Mouse (Mus musculus): ENCODE data around the gene Gm49342. TPM values are rescaled to one million over a fixed set of nuclear protein-coding genes. Genes with fewer than 3 reads are reported as not detected.

Gm49342 gene
- polyA plus RNA-seq, 1 experiment from 2014 or later, result not detected

DNA sequence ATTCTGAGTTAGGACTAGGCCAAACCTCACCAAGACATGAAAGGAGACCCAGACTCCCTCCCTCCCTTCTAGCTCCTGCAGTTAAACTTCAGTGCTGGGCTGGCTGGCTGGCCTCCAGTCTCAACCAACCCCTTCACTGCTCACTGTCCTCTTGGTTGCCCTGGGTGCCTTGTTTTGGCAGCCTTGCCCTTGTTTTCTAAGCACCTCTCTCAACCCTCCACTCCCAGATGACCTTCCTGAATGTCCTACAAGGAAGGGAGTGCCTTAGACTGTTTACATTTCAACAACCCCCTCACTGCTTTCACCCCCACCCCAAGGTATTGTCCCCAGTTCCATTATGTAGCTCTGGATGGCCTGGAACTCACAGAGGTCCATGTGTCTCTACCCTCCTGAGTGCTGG, 35.3 kb downstream of the Gm49342 start:
- Histone ChIP-seq H3K36me3 (ENCODE audit: control insufficient read depth, insufficient read depth, low read length) (no peaks in the 10 kb centered on the region), H3K4me2 (ENCODE audit: low read depth, severe bottlenecking) (no peak overlapping the region), H3K4me3 (ENCODE audit: low read depth, low read length) (no peak overlapping the region), H3K27me3 (ENCODE audit: control insufficient read depth, insufficient read depth, low read length) (no peaks in the 10 kb centered on the region), H3K9me3 (ENCODE audit: control insufficient read depth, low read length) (no peaks in the 10 kb centered on the region), H3K4me1 (ENCODE audit: control insufficient read depth, insufficient read depth, low read length) (no peaks in the 10 kb centered on the region), H3K9ac (ENCODE audit: low read length) (no peak overlapping the region), H3K27ac (replicated peaks; ENCODE audit: low read depth, low read length) (no peak overlapping the region)
- ATAC-seq (ENCODE audit: insufficient number of reproducible peaks, low FRiP score, low TSS enrichment, low read depth) (no peak), DNase-seq (ENCODE audit: low spot score) (no peak)

DNA sequence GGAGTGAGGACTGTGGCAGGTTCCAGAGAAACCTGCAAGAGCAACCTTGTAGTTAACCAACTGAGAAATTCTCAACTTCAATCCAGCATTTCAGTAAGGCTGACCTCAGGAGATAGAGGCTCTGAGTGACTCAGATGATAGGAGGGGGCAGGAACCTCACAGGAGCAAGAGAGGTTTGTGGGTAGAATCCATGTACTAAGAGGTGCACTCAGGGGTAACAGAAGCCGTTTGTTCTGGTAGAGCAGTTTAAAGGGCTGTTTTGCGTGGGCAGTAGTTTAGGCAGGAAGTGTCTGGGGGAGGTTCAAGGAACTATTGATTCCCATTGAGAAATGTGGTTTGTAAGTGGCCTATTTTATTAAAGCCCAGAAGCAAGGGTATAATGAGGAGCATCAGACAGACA, 36.9 kb downstream of the Gm49342 start:
- H3K4me2 ChIP-seq (ENCODE audit: low read depth, severe bottlenecking), result no peak overlapping the region
- DNase-seq (ENCODE audit: low spot score), result no peak
- H3K36me3 ChIP-seq (ENCODE audit: control insufficient read depth, insufficient read depth, low read length), result no peaks in the 10 kb centered on the region
- no peaks in the 10 kb centered on the region for H3K9me3 ChIP-seq (ENCODE audit: control insufficient read depth, low read length)
- no peak overlapping the region for H3K4me3 ChIP-seq (ENCODE audit: low read depth, low read length)
- WGBS, result 58% methylated on average over 2 of the region's 2 CpGs
- no peaks in the 10 kb centered on the region for H3K4me1 ChIP-seq (ENCODE audit: control insufficient read depth, insufficient read depth, low read length)
- H3K27me3 ChIP-seq (ENCODE audit: control insufficient read depth, insufficient read depth, low read length), result no peaks in the 10 kb centered on the region
- ATAC-seq (ENCODE audit: insufficient number of reproducible peaks, low FRiP score, low TSS enrichment, low read depth), result no peak
- no peak overlapping the region for H3K27ac ChIP-seq (replicated peaks; ENCODE audit: low read depth, low read length)
- no peak overlapping the region for H3K9ac ChIP-seq (ENCODE audit: low read length)

DNA sequence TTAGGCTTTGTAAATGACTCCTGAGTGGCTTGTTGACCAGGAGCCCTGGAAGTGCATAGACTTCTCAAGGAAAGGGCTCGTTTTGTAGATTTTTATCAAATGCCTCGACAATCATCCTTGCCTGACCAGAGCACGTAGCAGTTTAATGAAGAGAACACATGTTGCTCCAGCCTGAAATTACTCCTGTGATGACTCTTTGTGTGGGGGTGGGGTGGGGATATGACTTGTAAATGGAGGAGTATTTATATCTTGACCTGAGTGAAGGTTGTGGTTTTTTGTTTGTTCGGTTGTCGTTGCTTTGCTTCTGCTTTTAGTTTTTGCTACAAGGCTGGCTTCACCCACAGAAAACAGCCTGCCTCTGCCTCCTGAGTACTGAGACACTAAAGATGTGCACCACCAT, 37.5 kb downstream of the Gm49342 start:
- no peak for ATAC-seq (ENCODE audit: insufficient number of reproducible peaks, low FRiP score, low TSS enrichment, low read depth)
- Histone ChIP-seq H3K4me1 (ENCODE audit: control insufficient read depth, insufficient read depth, low read length) (no peaks in the 10 kb centered on the region), H3K9me3 (ENCODE audit: control insufficient read depth, low read length) (no peaks in the 10 kb centered on the region), H3K9ac (ENCODE audit: low read length) (no peak overlapping the region), H3K27ac (replicated peaks; ENCODE audit: low read depth, low read length) (no peak overlapping the region), H3K36me3 (ENCODE audit: control insufficient read depth, insufficient read depth, low read length) (no peaks in the 10 kb centered on the region), H3K4me3 (ENCODE audit: low read depth, low read length) (no peak overlapping the region), H3K4me2 (ENCODE audit: low read depth, severe bottlenecking) (no peak overlapping the region), H3K27me3 (ENCODE audit: control insufficient read depth, insufficient read depth, low read length) (no peaks in the 10 kb centered on the region)
- DNase-seq (ENCODE audit: low spot score), result no peak
- WGBS, result 82% methylated on average over 5 of the region's 5 CpGs

DNA sequence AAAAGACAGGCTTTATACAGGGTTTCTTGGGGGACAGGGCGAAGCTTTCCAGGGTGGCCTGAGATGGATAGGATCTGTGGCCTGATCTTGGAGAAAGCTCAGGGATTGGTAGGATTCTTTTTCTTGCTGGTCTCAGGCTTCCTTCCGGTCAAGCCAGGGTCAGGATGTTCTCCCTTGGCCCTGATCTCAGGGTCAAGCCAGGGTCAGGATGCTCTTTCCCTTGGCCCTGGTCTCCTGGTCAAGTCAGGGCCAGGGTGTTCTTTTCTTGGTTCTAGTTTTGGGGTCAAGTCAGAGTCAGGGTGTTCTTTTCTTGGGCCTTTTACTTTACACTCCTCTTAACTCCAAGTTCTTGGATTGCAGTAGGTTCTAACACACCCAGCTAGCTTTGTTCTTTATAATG, 43.4 kb downstream of the Gm49342 start:
- H3K36me3 ChIP-seq (ENCODE audit: control insufficient read depth, insufficient read depth, low read length), result no peaks in the 10 kb centered on the region
- H3K9me3 ChIP-seq (ENCODE audit: control insufficient read depth, low read length), result no peaks in the 10 kb centered on the region
- 83% methylated on average over 2 of the region's 2 CpGs for WGBS
- H3K4me1 ChIP-seq (ENCODE audit: control insufficient read depth, insufficient read depth, low read length), result no peaks in the 10 kb centered on the region
- ATAC-seq (ENCODE audit: insufficient number of reproducible peaks, low FRiP score, low TSS enrichment, low read depth) (no peak), DNase-seq (ENCODE audit: low spot score) (no peak)
- H3K4me3 ChIP-seq (ENCODE audit: low read depth, low read length), result no peak overlapping the region
- H3K9ac ChIP-seq (ENCODE audit: low read length), result no peak overlapping the region
- H3K4me2 ChIP-seq (ENCODE audit: low read depth, severe bottlenecking), result no peak overlapping the region
- no peak overlapping the region for H3K27ac ChIP-seq (replicated peaks; ENCODE audit: low read depth, low read length)
- no peaks in the 10 kb centered on the region for H3K27me3 ChIP-seq (ENCODE audit: control insufficient read depth, insufficient read depth, low read length)

DNA sequence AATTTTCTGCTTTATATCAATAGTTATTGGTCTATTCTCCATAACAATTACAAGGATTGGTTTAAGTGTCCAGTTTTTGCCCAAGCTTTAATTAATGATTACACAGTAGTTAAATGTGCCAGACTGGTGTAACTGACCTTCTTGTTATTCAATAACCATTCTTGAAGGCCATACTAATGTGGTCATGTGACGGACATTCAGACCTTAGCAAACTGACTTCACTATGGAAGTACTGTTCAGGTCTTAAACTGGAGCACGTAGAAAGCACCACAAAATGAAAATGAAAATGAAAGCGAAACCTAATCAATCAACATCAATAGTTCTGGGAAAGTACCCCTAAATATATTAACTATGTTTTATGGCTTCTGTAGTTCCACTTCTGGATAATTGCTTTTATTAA, 46.7 kb downstream of the Gm49342 start:
- no peaks in the 10 kb centered on the region for H3K27me3 ChIP-seq (ENCODE audit: control insufficient read depth, insufficient read depth, low read length)
- no peaks in the 10 kb centered on the region for H3K9me3 ChIP-seq (ENCODE audit: control insufficient read depth, low read length)
- no peak overlapping the region for H3K4me3 ChIP-seq (ENCODE audit: low read depth, low read length)
- no peak overlapping the region for H3K9ac ChIP-seq (ENCODE audit: low read length)
- H3K36me3 ChIP-seq (ENCODE audit: control insufficient read depth, insufficient read depth, low read length), result no peaks in the 10 kb centered on the region
- DNase-seq (ENCODE audit: low spot score), result no peak
- no peak overlapping the region for H3K4me2 ChIP-seq (ENCODE audit: low read depth, severe bottlenecking)
- no peak for ATAC-seq (ENCODE audit: insufficient number of reproducible peaks, low FRiP score, low TSS enrichment, low read depth)
- H3K27ac ChIP-seq (replicated peaks; ENCODE audit: low read depth, low read length), result no peak overlapping the region
- 88% methylated on average over 3 of the region's 3 CpGs for WGBS
- no peaks in the 10 kb centered on the region for H3K4me1 ChIP-seq (ENCODE audit: control insufficient read depth, insufficient read depth, low read length)

DNA sequence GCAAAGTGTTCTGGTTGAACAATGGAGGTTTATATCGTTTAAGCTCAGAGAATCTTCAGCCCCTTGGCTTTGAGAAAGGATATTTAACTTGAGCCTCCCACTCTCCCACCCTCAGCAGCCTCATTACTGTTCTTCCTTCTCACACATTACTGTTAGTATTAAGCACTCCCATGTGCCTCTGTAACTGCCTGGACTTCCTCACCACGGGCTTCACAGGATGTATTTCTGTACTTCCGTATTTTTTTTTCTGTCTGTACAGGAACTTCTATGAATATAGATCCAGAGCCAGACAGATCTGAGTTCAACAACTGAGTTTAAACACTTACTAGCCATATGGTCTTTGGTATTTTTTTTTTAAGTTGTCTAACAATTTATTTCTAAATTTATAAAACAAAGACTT, 52.8 kb downstream of the Gm49342 start:
- no peak overlapping the region for H3K27ac ChIP-seq (replicated peaks; ENCODE audit: low read depth, low read length)
- no peaks in the 10 kb centered on the region for H3K4me1 ChIP-seq (ENCODE audit: control insufficient read depth, insufficient read depth, low read length)
- no peak overlapping the region for H3K4me3 ChIP-seq (ENCODE audit: low read depth, low read length)
- H3K9ac ChIP-seq (ENCODE audit: low read length), result no peak overlapping the region
- DNase-seq (ENCODE audit: low spot score) (peak; percentile 12), ATAC-seq (ENCODE audit: insufficient number of reproducible peaks, low FRiP score, low TSS enrichment, low read depth) (no peak)
- no peaks in the 10 kb centered on the region for H3K27me3 ChIP-seq (ENCODE audit: control insufficient read depth, insufficient read depth, low read length)
- H3K9me3 ChIP-seq (ENCODE audit: control insufficient read depth, low read length), result no peaks in the 10 kb centered on the region
- H3K4me2 ChIP-seq (ENCODE audit: low read depth, severe bottlenecking), result no peak overlapping the region
- no peaks in the 10 kb centered on the region for H3K36me3 ChIP-seq (ENCODE audit: control insufficient read depth, insufficient read depth, low read length)
- 69% methylated on average over 3 of the region's 3 CpGs for WGBS

DNA sequence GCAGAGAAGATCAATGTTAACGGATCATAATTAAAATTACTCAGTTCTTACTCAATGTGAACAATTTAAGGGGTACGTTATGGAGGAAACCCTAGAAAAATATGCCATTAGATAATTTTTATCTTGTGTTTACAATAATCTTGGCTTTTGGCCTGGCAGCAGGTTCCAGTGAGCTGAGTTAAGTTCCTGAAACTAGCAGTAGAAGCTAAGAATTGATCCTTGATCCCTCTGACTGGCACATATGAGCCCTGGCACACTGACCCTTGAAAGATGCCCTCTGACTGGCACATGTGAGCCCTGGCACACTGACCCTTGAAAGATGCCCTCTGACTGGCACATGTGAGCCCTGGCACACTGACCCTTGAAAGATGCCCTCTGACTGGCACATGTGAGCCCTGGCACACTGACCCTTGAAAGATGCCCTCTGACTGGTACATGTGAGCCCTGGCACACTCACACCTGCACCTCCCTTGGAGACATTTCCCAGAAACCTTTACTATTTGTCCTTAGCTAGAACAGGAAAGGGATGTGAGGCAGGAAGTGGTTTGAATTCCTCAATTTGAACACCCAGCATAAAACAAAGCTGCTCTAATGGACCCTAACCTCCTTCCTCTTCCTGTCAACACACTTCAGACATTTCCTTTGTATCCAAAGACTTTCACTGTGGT, 53.8 kb downstream of the Gm49342 start:
- H3K27ac ChIP-seq (replicated peaks; ENCODE audit: low read depth, low read length), result no peak overlapping the region
- H3K36me3 ChIP-seq (ENCODE audit: control insufficient read depth, insufficient read depth, low read length), result no peaks in the 10 kb centered on the region
- H3K9me3 ChIP-seq (ENCODE audit: control insufficient read depth, low read length), result no peaks in the 10 kb centered on the region
- no peak overlapping the region for H3K9ac ChIP-seq (ENCODE audit: low read length)
- ATAC-seq (ENCODE audit: insufficient number of reproducible peaks, low FRiP score, low TSS enrichment, low read depth) (no peak), DNase-seq (ENCODE audit: low spot score) (peak; percentile 6)
- whole genome bisulfite sequencing, result 86% methylated on average over 2 of the region's 2 CpGs
- H3K4me1 ChIP-seq (ENCODE audit: control insufficient read depth, insufficient read depth, low read length), result no peaks in the 10 kb centered on the region
- H3K4me2 ChIP-seq (ENCODE audit: low read depth, severe bottlenecking), result no peak overlapping the region
- no peaks in the 10 kb centered on the region for H3K27me3 ChIP-seq (ENCODE audit: control insufficient read depth, insufficient read depth, low read length)
- no peak overlapping the region for H3K4me3 ChIP-seq (ENCODE audit: low read depth, low read length)

DNA sequence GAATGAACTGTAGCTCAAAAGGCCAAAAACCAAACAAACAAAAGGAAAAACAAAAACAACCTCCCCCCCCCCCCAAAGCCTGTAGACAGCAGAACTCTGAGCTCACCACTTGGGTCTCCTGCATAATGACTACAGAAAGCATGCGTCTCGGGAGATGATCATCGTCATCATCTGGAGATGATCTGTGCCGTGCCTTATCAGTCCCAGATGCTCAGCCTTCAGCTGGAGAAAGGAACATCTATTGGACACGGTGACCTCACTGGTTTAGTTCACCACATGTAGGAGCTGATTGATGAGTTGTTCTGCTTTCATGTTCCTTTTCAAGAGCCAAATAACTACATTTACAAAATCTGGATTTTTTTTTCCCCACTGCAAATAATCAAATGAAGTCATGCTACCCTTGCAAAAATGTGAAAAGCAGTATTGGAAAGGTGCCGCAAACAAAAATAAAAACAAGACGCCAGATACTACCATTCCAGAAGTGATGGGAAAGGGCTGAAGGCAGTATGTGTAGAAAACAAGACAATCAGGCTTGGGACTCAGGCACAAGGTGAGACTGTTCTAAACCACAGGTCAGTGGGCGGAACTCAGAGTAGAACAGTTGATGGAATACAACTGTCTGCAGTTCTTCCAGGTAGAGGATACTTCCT, 63.0 kb downstream of the Gm49342 start, which contains the start of gene Rnase10:
Rnase10 (plus strand) TSS at position 600 of the 650 bp plus-strand sequence.
- peak; percentile 16 for DNase-seq (ENCODE audit: low spot score)

More for the DNA sequence above, 63.0 kb downstream of the Gm49342 start, which contains the start of gene Rnase10:
- Histone ChIP-seq H3K9me3 (ENCODE audit: control insufficient read depth, low read length) (no peaks in the 10 kb centered on the region), H3K4me1 (ENCODE audit: control insufficient read depth, insufficient read depth, low read length) (no peaks in the 10 kb centered on the region), H3K9ac (ENCODE audit: low read length) (no peak within 1 kb of the TSS), H3K27ac (replicated peaks; ENCODE audit: low read depth, low read length) (no peak within 1 kb of the TSS), H3K36me3 (ENCODE audit: control insufficient read depth, insufficient read depth, low read length) (no peaks in the 10 kb centered on the region), H3K27me3 (ENCODE audit: control insufficient read depth, insufficient read depth, low read length) (no peaks in the 10 kb centered on the region), H3K4me2 (ENCODE audit: low read depth, severe bottlenecking) (no peak within 1 kb of the TSS), H3K4me3 (ENCODE audit: low read depth, low read length) (no peak within 1 kb of the TSS)
- no peak for ATAC-seq (ENCODE audit: insufficient number of reproducible peaks, low FRiP score, low TSS enrichment, low read depth)
- 53% methylated on average over 8 of the region's 8 CpGs for WGBS

Measured in limb, embryonic 11.5 days (tissue).